Mouse (Mus musculus): Measurements from ENCODE around the gene Hist1h4b. TPM values are rescaled to one million over a fixed set of nuclear protein-coding genes. Genes with fewer than 3 reads are reported as not detected.

The Hist1h4b gene
- 28.2 and 29.2 TPM in 2 replicates for polyA plus RNA-seq (2011; ENCODE audit: insufficient read depth, insufficient read length, low read depth, missing spikeins)

DNA sequence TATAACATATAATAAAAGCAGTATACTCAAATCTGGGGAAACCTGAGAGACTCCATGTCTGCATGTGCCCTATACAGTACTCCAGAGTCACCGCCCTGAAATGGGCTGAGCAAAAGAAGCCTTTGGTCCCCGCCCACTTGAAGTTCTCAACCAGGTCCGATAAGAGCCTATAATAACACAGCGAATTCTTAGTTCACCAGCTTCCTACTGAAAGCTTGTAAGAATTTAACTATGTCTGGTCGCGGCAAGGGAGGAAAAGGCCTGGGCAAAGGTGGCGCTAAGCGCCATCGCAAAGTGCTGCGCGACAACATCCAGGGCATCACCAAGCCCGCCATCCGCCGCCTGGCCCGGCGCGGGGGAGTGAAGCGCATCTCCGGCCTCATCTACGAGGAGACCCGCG lies at the start of gene Hist1h4b:
Gene Hist1h4b, plus strand, starts transcription at position 224 of the 400 bp plus-strand sequence.
- Histone ChIP-seq H3K9ac (ENCODE audit: low read depth, poor library complexity, severe bottlenecking) (peak within 1 kb of the TSS; percentile 74), H3K4me3 (ENCODE audit: low read depth, low read length) (peak within 1 kb of the TSS; percentile 52), H3K36me3 (ENCODE audit: control insufficient read depth, insufficient read depth, low read length, poor library complexity, severe bottlenecking) (no peaks in the 10 kb centered on the region), H3K27me3 (ENCODE audit: control insufficient read depth, insufficient read depth, low read length, poor library complexity, severe bottlenecking) (no peaks in the 10 kb centered on the region), H3K9me3 (replicated peaks; ENCODE audit: control insufficient read depth, insufficient read depth, low read length, poor library complexity, severe bottlenecking) (no peaks in the 10 kb centered on the region), H3K27ac (ENCODE audit: insufficient read depth, low read length) (peak within 1 kb of the TSS; percentile 80), H3K4me1 (ENCODE audit: control insufficient read depth, insufficient read depth, low read length) (no peaks in the 10 kb centered on the region)
- TF ChIP-seq CTCF (IDR thresholded peaks at IDR 0.05; ENCODE audit: low read depth, low read length) (no peak), POLR2A (IDR thresholded peaks at IDR 0.05; ENCODE audit: insufficient read depth, low read length) (peak; percentile 98), EP300 (IDR thresholded peaks at IDR 0.05; ENCODE audit: insufficient read depth, low read depth, low read length) (0 out of 2 replicates have a peak, but pooled peaks have one; percentile 48)

DNA sequence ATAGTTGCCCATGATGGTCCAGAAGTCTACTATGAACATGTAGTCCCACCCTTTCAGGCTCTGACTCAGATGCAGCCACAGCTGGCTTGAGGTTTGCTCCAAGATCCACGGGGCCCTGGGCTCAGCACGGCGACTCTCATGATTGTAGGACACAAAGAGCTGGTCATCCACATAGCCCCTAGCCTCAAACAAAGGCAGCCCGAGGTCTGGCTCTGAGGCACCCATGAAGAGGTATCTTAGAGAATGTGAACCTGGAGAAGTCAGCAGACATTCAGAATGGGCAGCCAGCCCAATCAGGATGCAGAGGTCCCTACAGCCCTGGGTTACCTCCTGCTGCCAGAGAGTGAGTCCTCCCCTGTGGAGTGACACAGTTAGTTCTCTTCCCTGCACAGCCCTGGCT lies 48.8 kb upstream of the Hist1h4b start:
- Histone ChIP-seq H3K4me3 (ENCODE audit: low read depth, low read length) (no peak overlapping the region), H3K4me1 (ENCODE audit: control insufficient read depth, insufficient read depth, low read length) (no peaks in the 10 kb centered on the region), H3K27ac (ENCODE audit: insufficient read depth, low read length) (no peak overlapping the region), H3K9ac (ENCODE audit: low read depth, poor library complexity, severe bottlenecking) (no peak overlapping the region), H3K9me3 (replicated peaks; ENCODE audit: control insufficient read depth, insufficient read depth, low read length, poor library complexity, severe bottlenecking) (no peaks in the 10 kb centered on the region), H3K36me3 (ENCODE audit: control insufficient read depth, insufficient read depth, low read length, poor library complexity, severe bottlenecking) (no peaks in the 10 kb centered on the region), H3K27me3 (ENCODE audit: control insufficient read depth, insufficient read depth, low read length, poor library complexity, severe bottlenecking) (peaks cover 4% of the 10 kb centered on the region; the same call in 1 of the 2 replicates)
- TF ChIP-seq POLR2A (IDR thresholded peaks at IDR 0.05; ENCODE audit: insufficient read depth, low read length) = no peak
- no peak for TF ChIP-seq EP300 (IDR thresholded peaks at IDR 0.05; ENCODE audit: insufficient read depth, low read depth, low read length)
- no peak for TF ChIP-seq CTCF (IDR thresholded peaks at IDR 0.05; ENCODE audit: low read depth, low read length)

DNA sequence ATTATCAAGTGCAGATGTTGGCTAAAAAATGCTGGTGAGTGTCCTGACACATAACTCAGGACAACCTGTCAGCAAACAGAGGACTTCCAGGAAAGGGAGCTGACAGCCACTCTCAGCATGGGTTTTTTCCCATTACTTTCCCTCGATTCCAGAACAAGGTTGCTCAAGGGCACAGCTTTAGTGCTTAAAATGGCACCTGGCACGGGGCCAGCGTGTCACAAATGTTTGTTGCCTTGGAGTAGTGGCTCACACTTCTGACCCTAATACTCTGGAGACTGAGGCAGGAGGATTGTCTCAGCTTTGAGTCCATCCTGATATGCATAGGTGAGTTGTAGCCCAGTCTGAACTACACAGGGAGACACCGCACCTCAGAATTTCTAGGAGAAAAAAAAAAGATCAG lies 48.2 kb upstream of the Hist1h4b start:
- H3K36me3 ChIP-seq (ENCODE audit: control insufficient read depth, insufficient read depth, low read length, poor library complexity, severe bottlenecking) = no peaks in the 10 kb centered on the region
- H3K4me1 ChIP-seq (ENCODE audit: control insufficient read depth, insufficient read depth, low read length) = no peaks in the 10 kb centered on the region
- H3K9me3 ChIP-seq (replicated peaks; ENCODE audit: control insufficient read depth, insufficient read depth, low read length, poor library complexity, severe bottlenecking) = no peaks in the 10 kb centered on the region
- no peak overlapping the region for H3K4me3 ChIP-seq (ENCODE audit: low read depth, low read length)
- no peak for TF ChIP-seq CTCF (IDR thresholded peaks at IDR 0.05; ENCODE audit: low read depth, low read length)
- TF ChIP-seq EP300 (IDR thresholded peaks at IDR 0.05; ENCODE audit: insufficient read depth, low read depth, low read length) = no peak
- no peak for TF ChIP-seq POLR2A (IDR thresholded peaks at IDR 0.05; ENCODE audit: insufficient read depth, low read length)
- peaks cover 4% of the 10 kb centered on the region; the same call in 1 of the 2 replicates for H3K27me3 ChIP-seq (ENCODE audit: control insufficient read depth, insufficient read depth, low read length, poor library complexity, severe bottlenecking)
- no peak overlapping the region for H3K27ac ChIP-seq (ENCODE audit: insufficient read depth, low read length)
- no peak overlapping the region for H3K9ac ChIP-seq (ENCODE audit: low read depth, poor library complexity, severe bottlenecking)

DNA sequence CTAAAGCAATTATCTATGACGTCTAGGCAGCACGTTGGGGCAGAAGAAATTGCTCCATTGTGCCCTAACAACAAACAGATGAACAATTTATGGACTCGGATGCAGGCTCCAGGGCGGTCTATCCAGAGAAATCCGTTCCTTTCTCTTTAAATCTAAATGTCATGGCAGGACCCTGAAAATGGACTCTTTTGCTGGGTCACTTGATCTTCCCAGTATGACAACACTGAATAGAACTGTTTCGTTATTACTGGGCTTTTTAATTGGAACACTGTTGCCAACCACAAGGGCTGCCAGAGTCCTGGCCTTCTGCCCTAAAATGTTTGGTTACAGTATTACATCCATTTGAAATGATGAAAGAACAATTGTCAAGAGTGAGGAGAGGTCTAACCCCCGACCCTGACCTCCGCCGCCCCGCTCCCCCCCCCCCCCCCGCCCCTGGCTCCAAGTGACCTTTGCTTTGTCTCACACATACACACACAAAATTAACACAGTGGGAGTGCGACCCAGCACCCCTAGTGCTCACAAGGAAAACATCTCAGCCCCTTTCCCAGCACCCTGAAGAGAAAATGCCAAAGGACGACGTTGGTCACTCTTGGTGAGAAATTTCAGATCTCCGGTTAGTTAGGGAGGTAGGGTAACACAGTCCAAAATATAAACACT lies 47.0 kb upstream of the Hist1h4b start:
- H3K4me3 ChIP-seq (ENCODE audit: low read depth, low read length) = peak overlapping the region; percentile 10; the same call in 1 of the 2 replicates
- H3K36me3 ChIP-seq (ENCODE audit: control insufficient read depth, insufficient read depth, low read length, poor library complexity, severe bottlenecking) = no peaks in the 10 kb centered on the region
- H3K4me1 ChIP-seq (ENCODE audit: control insufficient read depth, insufficient read depth, low read length) = no peaks in the 10 kb centered on the region
- no peak for TF ChIP-seq CTCF (IDR thresholded peaks at IDR 0.05; ENCODE audit: low read depth, low read length)
- peak overlapping the region; percentile 24; the same call in 1 of the 2 replicates for H3K9ac ChIP-seq (ENCODE audit: low read depth, poor library complexity, severe bottlenecking)
- no peak overlapping the region for H3K27ac ChIP-seq (ENCODE audit: insufficient read depth, low read length)
- no peaks in the 10 kb centered on the region for H3K9me3 ChIP-seq (replicated peaks; ENCODE audit: control insufficient read depth, insufficient read depth, low read length, poor library complexity, severe bottlenecking)
- peaks cover 4% of the 10 kb centered on the region; the same call in 1 of the 2 replicates for H3K27me3 ChIP-seq (ENCODE audit: control insufficient read depth, insufficient read depth, low read length, poor library complexity, severe bottlenecking)

DNA sequence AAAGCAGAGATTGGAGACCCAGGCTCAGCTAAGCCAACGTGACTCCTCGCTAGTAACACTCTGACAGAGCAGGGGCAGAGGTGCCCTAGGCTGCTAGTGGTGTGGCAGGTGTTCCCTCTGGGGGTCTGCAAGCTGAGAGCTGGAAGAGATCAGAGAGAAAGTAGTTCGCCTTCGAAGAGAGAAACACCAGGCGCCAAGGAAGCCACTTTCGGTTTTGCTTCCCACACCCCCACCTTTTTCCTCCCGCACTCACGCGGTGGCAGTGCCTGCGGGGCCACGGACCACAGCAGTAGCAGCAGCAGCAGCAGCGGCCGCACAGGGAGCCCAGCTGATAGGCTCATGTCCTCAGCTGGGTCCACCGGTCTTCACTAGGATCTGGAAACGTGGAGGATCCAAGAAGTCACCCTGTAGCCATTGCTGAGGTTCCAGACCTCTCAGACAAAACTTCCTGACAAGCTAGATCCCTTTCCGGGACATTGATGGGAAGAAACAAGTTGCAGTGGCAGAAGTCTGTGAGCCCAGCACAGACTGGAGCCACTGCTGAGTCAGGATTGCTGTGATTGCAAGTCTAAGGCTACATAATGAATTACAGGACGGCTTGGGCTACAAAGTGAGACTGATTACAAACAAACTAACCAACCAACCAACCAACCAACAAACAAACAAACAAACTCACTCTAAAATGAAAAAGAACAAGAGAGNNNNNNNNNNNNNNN lies 46.3 kb upstream of the Hist1h4b start, which contains the start of gene Hfe:
Gene Hfe, minus strand, starts transcription at position 481 of the 716 bp plus-strand sequence.
- Histone ChIP-seq H3K9me3 (replicated peaks; ENCODE audit: control insufficient read depth, insufficient read depth, low read length, poor library complexity, severe bottlenecking) (no peaks in the 10 kb centered on the region), H3K27me3 (ENCODE audit: control insufficient read depth, insufficient read depth, low read length, poor library complexity, severe bottlenecking) (peaks cover 4% of the 10 kb centered on the region; the same call in 1 of the 2 replicates), H3K4me3 (ENCODE audit: low read depth, low read length) (peak within 1 kb of the TSS; percentile 10; the same call in 1 of the 2 replicates), H3K27ac (ENCODE audit: insufficient read depth, low read length) (no peak within 1 kb of the TSS), H3K9ac (ENCODE audit: low read depth, poor library complexity, severe bottlenecking) (peak within 1 kb of the TSS; percentile 24; the same call in 1 of the 2 replicates), H3K4me1 (ENCODE audit: control insufficient read depth, insufficient read depth, low read length) (no peaks in the 10 kb centered on the region), H3K36me3 (ENCODE audit: control insufficient read depth, insufficient read depth, low read length, poor library complexity, severe bottlenecking) (no peaks in the 10 kb centered on the region)
- TF ChIP-seq EP300 (IDR thresholded peaks at IDR 0.05; ENCODE audit: insufficient read depth, low read depth, low read length) (no peak), CTCF (IDR thresholded peaks at IDR 0.05; ENCODE audit: low read depth, low read length) (no peak), POLR2A (IDR thresholded peaks at IDR 0.05; ENCODE audit: insufficient read depth, low read length) (no peak)

Measured in ES-Bruce4 (cell line).